Mouse (Mus musculus) stomach, embryonic 16.5 days (tissue): ENCODE measurements at regions not wholly inside any gene's neighbourhood (a gene's known extent, or its start where the extent isn't known, plus 50 kb on each side); places are given as distances from the start of the nearest gene placed in this dataset.

Source experiments
- ATAC-seq: fragments of 200-750 bp; cut with Nextera tagmentation; 2 replicates; pipeline ENCODE4 v1.8.0; 2017; ENCODE audit warnings: moderate number of reproducible peaks, moderate TSS enrichment; ENCODE audit not compliant: insufficient read depth, low FRiP score
- H3K27ac ChIP-seq: fragments of 300-500 bp; sonication (generic); 2 replicates; pipeline ENCODE4 v1.5.1; 2014; ENCODE audit warnings: low read length
- H3K27me3 ChIP-seq: fragments of 300-500 bp; sonication (generic); 2 replicates; pipeline ENCODE4 v1.6.1; 2014; ENCODE audit warnings: low read length, control low read depth, mixed read lengths; ENCODE audit not compliant: control insufficient read depth, insufficient read depth
- H3K36me3 ChIP-seq: fragments of 300-500 bp; sonication (generic); 2 replicates; pipeline ENCODE4 v1.6.1; 2014; ENCODE audit warnings: low read length; ENCODE audit not compliant: control insufficient read depth, insufficient read depth
- H3K4me1 ChIP-seq: fragments of 300-500 bp; sonication (generic); 2 replicates; pipeline ENCODE4 v1.6.1; 2014; ENCODE audit warnings: low read length, control low read depth, mixed read lengths; ENCODE audit not compliant: control insufficient read depth, insufficient read depth
- H3K4me2 ChIP-seq: fragments of 300-500 bp; sonication (generic); 2 replicates; pipeline ENCODE4 v1.6.1; 2014; ENCODE audit warnings: low read depth, low read length, mixed read lengths
- H3K4me3 ChIP-seq: fragments of 300-500 bp; sonication (generic); replicated peaks from 2 replicates; pipeline ENCODE4 v1.5.1; 2014; ENCODE audit warnings: mild to moderate bottlenecking, low read length
- H3K9ac ChIP-seq: fragments of 300-500 bp; sonication (generic); 2 replicates; pipeline ENCODE4 v1.6.1; 2014; ENCODE audit warnings: low read length
- H3K9me3 ChIP-seq: fragments of 300-500 bp; sonication (generic); replicated peaks from 2 replicates; pipeline ENCODE4 v1.6.1; 2016; ENCODE audit warnings: low read length, control low read depth; ENCODE audit not compliant: control insufficient read depth
- WGBS: fragments of 180-500 bp; shearing (Covaris S2); extraction: QIAGEN DNeasy Blood & Tissue Kit; methylation state at CpG from one replicate; pipeline ENCODE4 v1.1.7; 2014; 5-methylcytosine and 5-hydroxymethylcytosine counted together

GRCm38 (mm10) chr8:7234006-7234405, 1427.0 kb downstream of the Efnb2 start:
- H3K9ac ChIP-seq = no peak overlapping the region
- no peaks in the 10 kb centered on the region for H3K9me3 ChIP-seq
- no peak overlapping the region for H3K4me2 ChIP-seq
- no peak overlapping the region for H3K4me3 ChIP-seq
- no peaks in the 10 kb centered on the region for H3K27me3 ChIP-seq
- no peaks in the 10 kb centered on the region for H3K4me1 ChIP-seq
- WGBS = 75% methylated on average over 3 of the region's 3 CpGs
- ATAC-seq = no peak
- no peaks in the 10 kb centered on the region for H3K36me3 ChIP-seq
- H3K27ac ChIP-seq = no peak overlapping the region

- Histone ChIP-seq H3K4me2 (no peak overlapping the region), H3K4me3 (no peak overlapping the region), H3K9me3 (no peaks in the 10 kb centered on the region), H3K4me1 (no peaks in the 10 kb centered on the region), H3K27ac (no peak overlapping the region), H3K27me3 (no peaks in the 10 kb centered on the region), H3K36me3 (no peaks in the 10 kb centered on the region), H3K9ac (no peak overlapping the region)
- 78% methylated on average over 3 of the region's 3 CpGs for WGBS
- no peak for ATAC-seq
Measured at GRCm38 (mm10) chr8:7219300-7219699, 1441.7 kb downstream of the Efnb2 start.

GRCm38 (mm10) chr8:7207178-7207577, 1453.9 kb downstream of the Efnb2 start:
- Histone ChIP-seq H3K4me1 (no peaks in the 10 kb centered on the region), H3K9ac (no peak overlapping the region), H3K4me3 (no peak overlapping the region), H3K27me3 (no peaks in the 10 kb centered on the region), H3K4me2 (no peak overlapping the region), H3K9me3 (no peaks in the 10 kb centered on the region), H3K36me3 (no peaks in the 10 kb centered on the region), H3K27ac (no peak overlapping the region)
- no peak for ATAC-seq
- 33% methylated on average over 3 of the region's 3 CpGs for WGBS

DNA sequence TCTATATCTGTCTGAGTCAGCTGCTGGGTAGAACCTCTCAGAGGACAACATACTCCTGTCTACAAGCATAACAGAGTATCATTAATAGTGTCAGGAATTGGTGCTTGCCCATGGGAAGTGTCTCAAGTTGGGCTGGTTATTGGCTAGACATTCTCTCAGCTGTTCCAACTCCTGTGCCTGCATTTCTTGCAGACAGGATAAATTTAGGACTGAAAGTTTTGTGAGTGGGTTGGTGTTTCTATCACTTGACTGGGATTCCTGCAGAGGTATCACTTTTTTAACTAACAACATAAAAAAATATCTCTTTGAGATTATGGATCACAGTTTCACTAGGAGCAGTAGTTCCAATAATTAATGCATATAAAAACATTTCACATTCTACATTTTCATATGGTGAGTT, 1454.4 kb downstream of the Efnb2 start:
- H3K9me3 ChIP-seq = no peaks in the 10 kb centered on the region
- no peaks in the 10 kb centered on the region for H3K27me3 ChIP-seq
- H3K4me2 ChIP-seq = no peak overlapping the region
- H3K36me3 ChIP-seq = no peaks in the 10 kb centered on the region
- no peaks in the 10 kb centered on the region for H3K4me1 ChIP-seq
- H3K4me3 ChIP-seq = no peak overlapping the region
- no peak overlapping the region for H3K9ac ChIP-seq
- no peak overlapping the region for H3K27ac ChIP-seq
- ATAC-seq = no peak

DNA sequence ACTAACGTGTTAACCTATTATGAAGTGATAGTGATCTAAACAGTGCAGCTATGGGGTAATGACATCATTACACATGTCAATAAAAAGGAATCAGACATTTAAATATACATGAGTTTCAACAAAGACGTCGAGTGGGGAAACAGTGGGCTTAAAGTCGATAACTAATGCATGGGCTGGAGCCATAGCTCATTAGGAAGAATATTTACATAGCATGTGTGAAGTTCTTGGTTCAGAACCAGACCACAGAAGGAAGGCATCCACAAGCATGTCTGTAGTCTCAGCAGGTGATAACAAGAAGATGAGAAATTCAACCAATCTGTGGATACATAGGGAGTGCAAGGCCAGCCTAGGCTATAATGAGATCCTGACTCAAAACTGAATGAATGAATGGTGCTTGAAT, 1456.0 kb downstream of the Efnb2 start:
- no peak overlapping the region for H3K4me2 ChIP-seq
- H3K9me3 ChIP-seq = no peaks in the 10 kb centered on the region
- H3K4me1 ChIP-seq = no peaks in the 10 kb centered on the region
- no peak overlapping the region for H3K9ac ChIP-seq
- no peaks in the 10 kb centered on the region for H3K36me3 ChIP-seq
- H3K4me3 ChIP-seq = no peak overlapping the region
- no peak for ATAC-seq
- H3K27ac ChIP-seq = no peak overlapping the region
- no peaks in the 10 kb centered on the region for H3K27me3 ChIP-seq
- 70% methylated on average over 4 of the region's 4 CpGs for WGBS

DNA sequence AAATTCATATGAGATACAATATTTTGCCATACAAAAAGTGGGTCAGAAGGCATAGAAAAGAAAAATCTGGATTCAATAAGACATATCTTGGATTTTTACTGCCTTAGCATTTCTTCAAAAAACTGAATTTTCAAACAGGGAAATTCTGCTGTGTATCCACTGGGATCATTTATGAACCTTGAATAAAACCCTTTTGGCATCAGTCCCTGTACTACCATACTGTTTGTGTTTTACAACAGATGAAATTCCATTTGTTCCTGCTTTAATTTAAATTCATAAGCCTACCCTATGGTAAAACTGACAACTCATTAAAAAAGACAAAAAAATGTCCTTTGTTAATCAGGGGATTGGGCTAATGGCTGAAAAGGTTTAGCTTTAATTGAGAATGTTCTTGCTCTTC, 1470.3 kb downstream of the Efnb2 start:
- H3K9me3 ChIP-seq = no peaks in the 10 kb centered on the region
- no peaks in the 10 kb centered on the region for H3K27me3 ChIP-seq
- ATAC-seq = no peak
- H3K4me1 ChIP-seq = no peaks in the 10 kb centered on the region
- H3K36me3 ChIP-seq = no peaks in the 10 kb centered on the region
- no peak overlapping the region for H3K4me2 ChIP-seq
- no peak overlapping the region for H3K9ac ChIP-seq
- no peak overlapping the region for H3K27ac ChIP-seq
- no peak overlapping the region for H3K4me3 ChIP-seq

DNA sequence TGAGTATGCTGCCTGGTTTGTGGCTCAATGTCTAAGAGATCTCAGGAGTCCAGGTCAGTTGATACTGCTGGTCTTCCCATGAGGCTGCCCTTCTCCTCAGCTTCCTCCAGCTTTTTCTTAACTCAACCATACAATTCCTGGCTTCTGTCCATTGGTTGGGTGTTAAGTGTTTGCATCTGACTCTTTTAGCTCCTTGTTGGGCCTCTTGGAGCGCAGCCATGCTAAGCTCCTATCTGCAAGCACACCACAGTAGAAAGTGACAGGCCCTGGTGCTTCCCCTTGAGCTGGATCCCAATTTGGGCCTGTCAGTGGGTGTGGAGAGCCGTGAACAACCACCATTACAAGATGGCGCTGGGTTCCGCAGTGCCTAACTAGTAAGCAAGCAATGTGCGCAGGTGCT, 1497.7 kb downstream of the Efnb2 start:
- Histone ChIP-seq H3K4me2 (no peak overlapping the region), H3K27me3 (no peaks in the 10 kb centered on the region), H3K36me3 (no peaks in the 10 kb centered on the region), H3K9ac (no peak overlapping the region), H3K4me3 (no peak overlapping the region), H3K9me3 (no peaks in the 10 kb centered on the region), H3K27ac (no peak overlapping the region), H3K4me1 (no peaks in the 10 kb centered on the region)
- 91% methylated on average over 5 of the region's 5 CpGs for WGBS
- ATAC-seq = no peak

- Histone ChIP-seq H3K9ac (no peak overlapping the region), H3K4me2 (no peak overlapping the region), H3K9me3 (no peaks in the 10 kb centered on the region), H3K27ac (no peak overlapping the region), H3K4me1 (no peaks in the 10 kb centered on the region), H3K4me3 (no peak overlapping the region), H3K36me3 (no peaks in the 10 kb centered on the region), H3K27me3 (no peaks in the 10 kb centered on the region)
- 26% methylated on average over 4 of the region's 4 CpGs for WGBS
- no peak for ATAC-seq
Measured at GRCm38 (mm10) chr8:7131746-7132145, 1529.3 kb downstream of the Efnb2 start.

DNA sequence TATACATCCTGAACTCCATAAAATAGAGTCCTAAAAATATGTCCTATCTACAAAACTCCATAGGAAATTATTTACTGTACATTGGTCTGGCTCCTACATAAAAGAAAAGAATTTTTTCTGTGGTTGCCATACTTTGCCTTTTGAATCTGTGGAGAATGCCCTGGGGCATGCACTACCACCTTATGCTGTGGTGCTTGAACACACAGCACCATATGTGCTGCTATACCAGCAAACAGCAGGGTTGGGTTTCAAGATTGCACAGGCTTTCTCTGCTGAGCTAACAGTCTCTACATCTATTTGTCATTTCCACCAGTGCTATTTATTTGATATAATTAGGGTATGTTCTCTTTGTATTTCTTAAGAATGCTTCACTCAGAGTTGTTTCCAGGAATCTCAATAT, 1552.2 kb downstream of the Efnb2 start:
- Histone ChIP-seq H3K27ac (no peak overlapping the region), H3K27me3 (no peaks in the 10 kb centered on the region), H3K4me3 (no peak overlapping the region), H3K9me3 (no peaks in the 10 kb centered on the region), H3K36me3 (no peaks in the 10 kb centered on the region), H3K4me2 (no peak overlapping the region), H3K9ac (no peak overlapping the region), H3K4me1 (no peaks in the 10 kb centered on the region)
- no peak for ATAC-seq

DNA sequence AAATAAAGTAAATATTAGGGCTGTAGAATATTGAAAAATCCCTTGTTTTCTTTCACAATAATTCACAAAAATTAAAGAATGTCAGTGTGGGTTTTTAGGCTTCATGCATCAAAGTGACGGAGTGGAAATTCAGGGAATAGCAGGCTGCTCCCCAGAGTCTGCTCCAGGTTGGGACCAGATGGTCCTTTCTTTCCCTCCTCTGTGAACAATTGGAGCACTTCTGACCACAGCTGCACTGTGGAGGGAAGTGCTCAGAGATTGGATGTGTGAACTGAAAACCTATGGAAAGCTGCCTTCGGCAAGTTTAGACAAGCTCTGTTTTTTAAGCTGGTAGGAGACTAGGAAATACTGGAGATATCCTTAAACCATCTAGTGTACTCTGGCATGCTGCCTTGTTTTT, 1563.5 kb downstream of the Efnb2 start:
- Histone ChIP-seq H3K9me3 (no peaks in the 10 kb centered on the region), H3K4me2 (no peak overlapping the region), H3K4me3 (no peak overlapping the region), H3K27me3 (no peaks in the 10 kb centered on the region), H3K27ac (no peak overlapping the region), H3K36me3 (no peaks in the 10 kb centered on the region), H3K9ac (no peak overlapping the region), H3K4me1 (no peaks in the 10 kb centered on the region)
- WGBS = 62% methylated on average over 2 of the region's 2 CpGs
- ATAC-seq = no peak
